Mouse (Mus musculus): ENCODE data around the gene Slc41a1.
A peak's percentile ranks its signal among the peaks of the same experiment; 100 is the strongest.

Slc41a1 gene

GRCm38 (mm10) chr1:131827787-131828258 lies 530 bp downstream of the Slc41a1 start:
- DNase-seq (ENCODE audit: low spot score in 2 of 2), result peak; percentile 86 to 97

- peak in 1 of 2 experiments; percentile 32 for DNase-seq (ENCODE audit: low spot score in 2 of 2)
These were observed 1.2 kb downstream of the Slc41a1 start for GRCm38 (mm10) chr1:131828297-131829126.

- DNase-seq (ENCODE audit: low spot score in 2 of 2), result no peak
These were observed 2.0 kb downstream of the Slc41a1 start for GRCm38 (mm10) chr1:131829279-131829678.

GRCm38 (mm10) chr1:131830561-131830960 lies 3.3 kb downstream of the Slc41a1 start:
- DNase-seq (ENCODE audit: low spot score in 2 of 2), result no peak

- DNase-seq (ENCODE audit: low spot score in 2 of 2), result no peak
These were observed 3.8 kb downstream of the Slc41a1 start for GRCm38 (mm10) chr1:131830971-131831641.

GRCm38 (mm10) chr1:131837035-131837434 lies 9.7 kb downstream of the Slc41a1 start:
- DNase-seq (ENCODE audit: low spot score in 2 of 2), result no peak

- no peak for DNase-seq (ENCODE audit: low spot score in 2 of 2)
These were observed 11.2 kb downstream of the Slc41a1 start for GRCm38 (mm10) chr1:131838542-131838941.

- DNase-seq (ENCODE audit: low spot score in 2 of 2), result no peak
These were observed 12.0 kb downstream of the Slc41a1 start for GRCm38 (mm10) chr1:131839279-131839678.

GRCm38 (mm10) chr1:131842221-131842620 lies 14.9 kb downstream of the Slc41a1 start:
- no peak for DNase-seq (ENCODE audit: low spot score in 2 of 2)

GRCm38 (mm10) chr1:131843758-131844157 lies 16.5 kb downstream of the Slc41a1 start:
- DNase-seq (ENCODE audit: low spot score in 2 of 2), result no peak

GRCm38 (mm10) chr1:131844883-131845282 lies 17.6 kb downstream of the Slc41a1 start:
- DNase-seq (ENCODE audit: low spot score in 2 of 2), result no peak

GRCm38 (mm10) chr1:131846255-131846654 lies 19.0 kb downstream of the Slc41a1 start:
- DNase-seq (ENCODE audit: low spot score in 2 of 2), result peak in 1 of 2 experiments; percentile 62

- DNase-seq (ENCODE audit: low spot score in 2 of 2), result no peak
These were observed 34.5 kb downstream of the Slc41a1 start for GRCm38 (mm10) chr1:131861811-131862210.

GRCm38 (mm10) chr1:131865596-131865995 lies 38.3 kb downstream of the Slc41a1 start:
- DNase-seq (ENCODE audit: low spot score in 2 of 2), result no peak

- DNase-seq (ENCODE audit: low spot score in 2 of 2), result no peak
These were observed 39.2 kb downstream of the Slc41a1 start for GRCm38 (mm10) chr1:131866304-131866999.

- DNase-seq (ENCODE audit: low spot score in 2 of 2), result peak; percentile 63 to 92
These were observed 40.0 kb downstream of the Slc41a1 start, which contains the start of gene Rab29 for GRCm38 (mm10) chr1:131867093-131867945. Gene Rab29, plus strand, starts transcription at chr1:131867224.

GRCm38 (mm10) chr1:131867946-131868290 lies 40.6 kb downstream of the Slc41a1 start:
- no peak for DNase-seq (ENCODE audit: low spot score in 2 of 2)

- no peak for DNase-seq (ENCODE audit: low spot score in 2 of 2)
These were observed 42.3 kb downstream of the Slc41a1 start for GRCm38 (mm10) chr1:131869561-131869960.

GRCm38 (mm10) chr1:131872856-131873255 lies 45.6 kb downstream of the Slc41a1 start:
- DNase-seq (ENCODE audit: low spot score in 2 of 2), result no peak

GRCm38 (mm10) chr1:131879816-131880215 lies 52.5 kb downstream of the Slc41a1 start:
- DNase-seq (ENCODE audit: low spot score in 2 of 2), result no peak

- DNase-seq (ENCODE audit: low spot score in 2 of 2), result no peak
These were observed 55.5 kb downstream of the Slc41a1 start for GRCm38 (mm10) chr1:131882787-131883186.
